Mouse (Mus musculus) right cerebral cortex, postnatal 10 days (tissue): Measurements from ENCODE around the gene Tet2.
"Not testable (repeated sequence)": the region's sequence is repeated elsewhere in the genome, so short reads cannot be mapped to it uniquely, and the experiment has no call there.

ENCODE experiments used
- DNase-seq, 2 experiments: peaks; one replicate each; pipeline ENCODE4 v3.0.0; 2021; ENCODE audit warnings: low spot score in 2 of 2

Tet2 gene

DNA sequence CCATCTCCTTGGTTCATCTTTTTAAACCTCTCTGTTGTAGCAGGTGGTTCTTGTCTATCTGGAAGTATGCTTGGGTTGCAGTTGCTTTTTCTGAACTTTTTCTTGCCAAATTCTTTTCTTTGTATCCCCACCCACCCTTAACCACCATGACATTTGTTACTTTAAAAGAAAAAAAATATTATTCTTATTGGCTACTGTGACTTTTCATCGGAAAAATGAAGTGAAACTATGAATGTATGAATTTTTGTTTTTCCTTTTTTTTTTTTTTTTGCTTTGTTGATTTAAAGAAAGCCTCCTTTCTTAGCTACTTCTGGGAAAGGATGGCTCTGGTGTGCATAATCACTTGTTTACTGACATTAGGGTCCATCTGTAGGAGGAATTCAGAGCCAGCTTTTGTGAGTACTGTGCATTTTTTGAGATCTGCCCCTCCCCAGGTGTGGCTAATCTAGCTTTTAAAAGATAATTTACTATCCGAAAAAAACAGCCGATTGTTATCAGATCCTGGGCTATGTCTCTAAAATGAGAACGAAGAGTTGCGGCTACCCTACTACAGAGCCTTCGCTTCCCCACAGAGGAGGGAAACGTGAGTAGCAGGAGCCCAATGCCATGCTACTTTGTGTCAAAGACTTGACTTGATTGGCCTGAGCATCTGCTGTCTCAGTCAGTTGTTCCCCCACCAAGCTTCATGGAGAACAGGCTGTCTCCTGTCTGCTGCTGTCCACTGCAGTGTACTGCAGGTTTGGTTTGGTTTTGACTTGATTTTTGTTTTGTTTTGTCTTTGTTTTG is 4.6 kb upstream of the Tet2 start:
- DNase-seq, result no peak

DNA sequence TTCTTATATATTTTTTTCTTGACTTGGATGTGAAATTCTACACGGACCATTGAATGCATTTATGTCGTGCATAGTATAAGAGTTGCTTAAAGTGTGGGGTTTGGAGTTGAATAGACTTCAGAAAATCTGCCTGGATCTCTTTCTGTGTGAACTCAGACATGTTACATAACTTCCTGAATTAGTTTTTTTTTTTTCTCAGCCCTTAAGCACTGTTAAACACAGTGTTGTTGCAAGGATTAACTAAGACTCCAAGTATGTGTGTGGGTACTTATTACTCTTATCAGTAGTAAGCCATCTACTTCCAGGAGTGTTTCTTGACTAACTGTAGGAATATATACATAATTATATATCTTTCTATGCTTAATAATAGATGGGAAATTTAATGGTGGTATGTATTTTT is 3.7 kb upstream of the Tet2 start:
- DNase-seq, result no peak

DNA sequence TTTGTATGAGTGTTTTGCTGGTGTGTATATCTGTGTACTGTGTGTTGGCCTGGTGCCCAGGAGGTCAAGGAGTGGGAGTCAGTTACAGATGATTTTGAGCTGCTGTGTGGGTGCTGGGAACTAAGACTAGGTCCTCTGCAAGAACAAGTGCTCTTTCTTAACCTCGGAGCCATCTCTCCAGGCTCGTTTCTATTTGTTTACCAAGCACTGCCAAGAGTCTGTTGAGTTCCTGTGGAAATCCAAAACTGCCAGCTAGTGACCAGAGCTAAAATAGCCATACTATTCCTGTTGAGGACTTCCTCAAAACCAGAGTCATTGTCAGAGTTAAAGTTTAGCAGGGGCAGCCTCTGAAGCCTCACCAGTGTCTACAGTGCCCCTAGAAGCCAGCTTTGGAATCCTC is 1.9 kb upstream of the Tet2 start:
- DNase-seq, result no peak

DNA sequence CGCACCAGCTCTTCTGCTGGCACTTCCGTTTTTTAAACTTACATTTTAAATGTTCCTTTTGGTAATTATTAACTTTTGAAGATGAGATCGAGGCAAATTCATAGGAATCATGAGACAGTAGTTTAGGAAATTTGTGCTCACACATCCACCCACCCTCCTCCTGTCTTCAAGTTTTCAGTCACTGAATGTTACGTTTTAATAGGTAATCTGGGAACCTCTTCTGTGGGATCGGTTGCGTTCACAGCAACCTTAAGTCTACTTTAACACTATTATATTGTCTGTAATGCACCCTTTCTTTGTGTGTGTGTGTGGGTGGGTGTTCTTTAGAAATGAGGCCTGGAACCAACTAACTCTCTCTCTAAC is 346 bp upstream of the Tet2 start:
- DNase-seq, result no peak

DNA sequence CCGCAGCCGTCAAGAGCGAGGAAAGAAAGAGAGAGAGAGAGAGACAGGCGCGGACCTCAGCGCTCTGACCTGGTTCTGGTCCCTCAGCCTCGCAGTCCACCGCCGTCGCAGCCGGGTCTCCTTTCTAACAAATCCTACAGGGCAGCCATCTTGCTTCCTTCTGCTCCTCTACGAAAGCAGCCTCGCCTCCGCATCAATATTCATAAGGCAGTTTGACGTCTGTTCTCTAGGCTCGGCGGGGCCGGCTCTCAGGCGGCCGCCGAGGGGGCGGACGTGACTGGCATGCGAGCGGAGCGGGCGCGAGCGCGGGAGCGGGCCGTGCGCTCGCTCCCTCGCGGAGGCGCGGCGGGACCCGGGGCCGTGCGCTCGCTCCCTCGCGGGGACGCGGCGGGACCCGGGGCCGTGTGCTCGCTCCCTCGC is 798 bp downstream of the Tet2 start:
- peak; percentile 95 to 96 for DNase-seq

DNA sequence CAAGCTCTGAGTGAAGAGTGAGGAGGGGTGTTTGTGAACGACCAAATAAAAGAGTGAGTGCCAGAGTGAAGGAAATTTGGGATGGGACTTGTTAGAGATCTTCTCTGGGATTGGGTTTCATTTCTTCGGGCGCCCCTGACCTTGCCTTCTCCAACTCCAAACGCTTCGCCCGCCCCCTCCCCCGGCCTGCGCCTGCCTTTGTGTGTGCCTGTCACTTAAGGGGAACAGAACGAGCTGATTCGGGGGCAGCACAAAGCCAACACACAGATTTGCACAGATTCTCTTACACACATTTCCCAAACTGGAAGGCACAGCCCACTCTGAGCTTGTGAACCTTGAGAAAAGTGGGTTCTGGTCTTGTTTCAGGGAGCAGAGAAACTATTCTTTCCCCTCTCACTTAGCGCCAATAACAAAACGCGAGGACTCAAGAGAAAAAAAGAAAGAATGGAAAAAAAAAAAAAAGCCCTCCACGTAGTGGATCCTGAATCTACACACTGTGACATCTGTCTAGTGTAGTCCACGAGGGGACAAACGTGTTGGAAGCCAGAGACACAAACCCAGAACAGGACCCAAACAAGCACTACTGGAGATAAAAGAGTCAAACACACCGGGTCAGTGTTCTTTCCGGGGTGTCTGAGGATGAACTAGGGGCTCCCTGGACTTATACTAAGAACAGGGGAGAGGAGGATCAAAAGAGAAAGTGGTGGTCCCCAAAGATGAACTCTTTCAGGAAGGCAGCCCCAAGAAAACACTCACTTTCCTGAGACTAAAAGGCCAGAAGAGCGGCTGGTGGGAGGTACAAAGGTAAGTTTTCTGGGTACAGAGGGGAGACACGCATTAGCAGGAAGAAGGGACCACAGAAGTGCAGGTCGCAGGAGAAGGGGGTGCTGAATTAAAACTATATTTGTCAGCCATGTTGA is 1.6 kb downstream of the Tet2 start:
- peak; percentile 58 to 65 for DNase-seq

DNA sequence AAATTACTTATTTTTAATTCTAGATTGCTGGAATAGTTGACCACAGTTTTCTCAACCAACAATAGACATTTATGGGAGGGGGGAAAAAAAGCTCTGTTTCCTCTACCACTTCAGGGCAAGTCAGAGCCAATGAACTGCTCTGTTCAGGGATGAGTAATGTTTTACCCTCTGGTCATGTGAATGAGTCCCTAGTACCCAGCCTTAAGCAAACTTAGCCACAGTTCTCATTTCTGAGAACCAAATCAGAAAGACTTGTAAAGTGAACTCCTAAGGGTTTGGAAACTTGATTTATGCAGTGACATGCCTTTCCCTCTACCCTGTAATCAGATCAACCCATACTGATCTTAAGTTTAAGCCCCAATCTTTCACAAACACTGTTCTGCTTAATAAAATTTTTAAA is 2.9 kb downstream of the Tet2 start:
- DNase-seq, result no peak

DNA sequence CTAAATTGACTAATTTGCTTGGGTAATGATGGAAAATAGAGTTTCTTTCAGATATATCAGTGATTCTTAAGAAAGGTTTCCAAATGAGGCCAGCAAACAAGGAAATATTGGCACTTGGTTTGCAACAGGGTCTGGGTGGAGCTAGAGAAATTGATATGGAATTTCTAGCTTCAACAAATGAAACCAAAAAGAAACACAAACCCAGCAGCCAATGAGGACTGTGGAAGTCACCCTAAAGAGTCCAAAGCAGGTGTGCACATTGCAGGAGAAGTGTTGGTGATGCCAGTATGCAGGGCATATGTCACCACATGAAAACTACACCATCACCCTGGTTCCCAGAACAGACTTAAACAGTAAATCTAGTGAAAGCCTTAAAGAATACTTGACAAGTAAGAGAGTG is 3.9 kb downstream of the Tet2 start:
- no peak for DNase-seq

DNA sequence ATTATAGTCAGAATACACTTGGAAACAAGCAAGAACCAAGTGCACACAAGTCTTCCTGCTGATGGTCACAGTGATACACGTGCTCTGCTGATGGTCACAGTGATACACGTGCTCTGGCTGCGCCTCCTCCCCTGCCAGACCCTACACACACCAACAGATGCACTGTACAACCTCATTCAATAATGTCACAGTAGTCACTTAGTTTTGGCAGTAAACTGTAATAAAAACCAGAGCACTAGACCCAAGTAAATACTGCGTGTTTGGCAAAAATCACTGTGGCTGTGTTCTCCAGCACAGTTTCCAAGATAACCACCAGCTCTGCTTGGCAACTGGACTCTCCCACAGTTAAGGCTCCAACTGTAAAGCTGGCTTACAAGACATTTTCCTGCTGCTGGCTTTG is 4.9 kb downstream of the Tet2 start:
- DNase-seq, result peak in 1 of 2 experiments; percentile 46

DNA sequence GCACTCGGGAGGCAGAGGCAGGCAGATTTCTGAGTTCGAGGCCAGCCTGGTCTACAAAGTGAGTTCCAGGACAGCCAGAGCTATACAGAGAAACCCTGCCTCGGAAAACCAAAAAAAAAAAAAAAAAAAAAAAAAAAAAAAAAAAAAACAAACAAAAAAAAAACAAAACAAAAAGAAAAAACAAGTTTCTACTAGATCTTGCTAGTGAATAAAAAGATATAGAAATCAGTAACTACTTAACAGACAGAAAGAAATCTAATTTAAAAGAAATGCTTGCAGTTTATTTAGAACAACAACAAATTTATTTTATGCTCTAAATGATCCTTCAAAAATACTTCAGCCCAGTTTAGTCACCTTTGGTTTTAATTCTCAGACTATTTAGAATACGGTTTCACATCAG is 6.4 kb downstream of the Tet2 start:
- not testable (repeated sequence) for DNase-seq

DNA sequence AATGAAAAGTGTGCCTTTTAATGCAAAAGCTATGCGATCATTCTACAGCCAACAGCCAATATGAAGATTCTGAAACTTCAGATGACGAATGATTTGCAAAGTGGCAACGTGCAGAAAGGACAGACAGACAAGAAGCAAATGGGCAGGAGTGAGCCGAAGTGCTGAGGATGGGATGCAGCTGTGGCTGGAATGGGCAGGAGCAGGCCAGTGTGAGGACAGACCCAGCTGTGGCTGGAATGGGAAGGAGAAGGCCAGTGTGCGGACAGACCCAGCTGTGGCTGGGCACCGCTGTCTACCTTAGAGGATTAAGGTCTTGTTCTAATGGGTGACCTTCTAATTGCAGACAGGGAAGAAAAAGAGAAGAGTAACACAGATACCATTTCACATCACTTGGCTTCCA is 9.3 kb downstream of the Tet2 start:
- no peak for DNase-seq

DNA sequence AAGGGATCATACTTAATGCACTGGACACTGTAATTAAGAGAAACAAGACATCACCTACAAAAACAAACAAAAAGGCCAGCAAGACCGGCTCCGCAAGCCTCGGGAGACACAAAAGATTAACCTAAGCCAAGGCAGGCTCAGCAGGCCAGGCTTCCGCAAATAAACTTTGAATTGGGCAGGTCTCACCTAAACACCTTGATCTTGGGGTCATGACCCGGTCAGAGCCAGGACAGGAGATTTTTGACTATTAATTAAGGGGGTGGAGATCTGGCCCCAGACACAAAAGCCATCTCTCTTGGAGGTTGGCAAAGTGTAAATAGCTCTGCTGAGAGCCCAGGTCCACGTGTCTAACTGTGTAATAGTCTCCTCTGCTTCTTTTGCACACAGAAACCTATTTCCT is 10.9 kb downstream of the Tet2 start:
- no peak for DNase-seq

DNA sequence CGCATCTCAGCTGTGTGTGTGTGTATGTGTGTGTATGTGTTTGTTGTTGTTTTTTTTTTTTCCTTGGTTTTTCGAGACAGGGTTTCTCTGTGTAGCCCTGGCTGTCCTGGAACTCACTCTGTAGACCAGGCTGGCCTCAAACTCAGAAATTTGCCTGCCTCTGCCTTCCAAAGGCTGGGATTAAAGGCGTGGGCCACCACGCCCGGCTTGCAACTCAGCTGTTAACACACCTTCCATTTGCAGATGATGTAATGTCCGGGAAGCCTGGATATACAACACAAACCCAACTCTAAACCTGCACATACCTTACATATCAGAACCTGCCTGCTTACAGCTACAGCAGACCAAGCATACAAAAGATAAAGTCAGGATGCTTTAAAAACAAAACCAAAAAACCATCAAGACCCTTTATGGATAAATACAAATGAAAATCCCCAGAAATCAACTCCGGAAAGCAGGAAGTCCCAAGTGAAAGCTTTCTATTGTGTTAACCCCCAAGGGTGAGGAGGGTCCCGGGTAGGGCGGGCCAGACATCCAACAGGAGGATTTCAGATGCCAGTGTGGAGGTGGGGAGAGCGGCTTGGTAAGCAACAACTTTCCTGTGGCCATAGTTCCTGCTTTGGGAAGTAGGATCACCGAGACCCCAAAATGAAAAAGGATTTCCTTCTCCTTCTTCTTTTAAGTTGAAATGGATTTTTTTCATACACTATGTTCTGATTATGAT is 11.5 kb downstream of the Tet2 start:
- no peak for DNase-seq

DNA sequence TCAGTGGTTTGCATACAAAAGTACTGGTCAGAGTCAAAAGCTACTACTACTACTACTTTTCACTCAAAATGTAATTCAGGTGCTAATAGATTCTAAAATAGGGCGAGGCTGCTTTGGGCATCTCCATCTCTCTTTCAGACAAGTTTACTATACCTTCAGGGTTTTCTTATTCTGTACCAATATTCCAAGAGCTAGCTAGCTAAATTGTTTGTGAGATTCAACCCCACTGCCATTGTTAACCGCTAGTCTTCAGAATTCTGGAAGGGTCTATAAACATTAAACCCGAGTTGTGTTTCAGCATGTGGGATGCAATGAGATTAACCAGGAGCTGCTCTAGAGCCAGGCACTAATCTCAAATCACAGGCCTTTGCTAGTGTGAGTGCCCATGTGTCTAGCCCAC is 12.1 kb downstream of the Tet2 start:
- no peak for DNase-seq

DNA sequence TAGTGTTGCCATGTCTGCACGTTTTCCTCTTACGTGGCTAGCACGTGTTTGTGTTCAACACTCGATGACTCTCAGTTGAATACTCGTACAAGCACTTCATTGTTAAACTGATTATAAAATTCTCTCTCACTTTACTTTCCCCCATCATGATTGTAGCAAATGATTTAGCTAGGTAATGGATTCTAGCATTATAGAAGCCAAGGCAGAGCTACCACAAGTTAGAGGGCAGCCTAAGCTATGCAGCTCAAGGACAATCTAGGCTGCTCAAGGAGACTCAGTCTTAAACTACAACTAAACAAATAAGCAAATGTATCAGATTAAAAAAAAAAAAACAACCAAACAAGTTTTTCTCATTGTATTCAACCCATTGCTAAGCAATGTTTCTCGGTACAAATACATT is 12.7 kb downstream of the Tet2 start:
- DNase-seq, result no peak

DNA sequence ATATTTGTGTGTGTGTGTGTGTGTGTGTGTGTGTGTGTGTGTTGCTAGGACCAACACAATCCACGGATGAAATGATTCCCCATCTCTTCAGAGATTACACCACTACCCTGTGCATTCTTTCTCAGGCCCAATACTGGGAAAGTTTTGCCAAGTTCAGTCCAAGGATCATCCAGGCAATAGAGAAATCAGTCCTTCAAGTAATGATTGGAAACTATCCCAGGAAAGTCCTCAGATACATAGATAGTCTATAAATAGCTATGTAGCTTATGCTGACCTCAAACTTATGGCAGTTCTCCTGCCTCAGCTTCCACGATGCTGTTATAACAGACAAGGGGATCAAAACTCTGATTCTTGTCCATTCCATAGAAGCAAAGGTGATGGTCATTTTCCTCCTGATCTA is 13.8 kb downstream of the Tet2 start:
- DNase-seq, result no peak

DNA sequence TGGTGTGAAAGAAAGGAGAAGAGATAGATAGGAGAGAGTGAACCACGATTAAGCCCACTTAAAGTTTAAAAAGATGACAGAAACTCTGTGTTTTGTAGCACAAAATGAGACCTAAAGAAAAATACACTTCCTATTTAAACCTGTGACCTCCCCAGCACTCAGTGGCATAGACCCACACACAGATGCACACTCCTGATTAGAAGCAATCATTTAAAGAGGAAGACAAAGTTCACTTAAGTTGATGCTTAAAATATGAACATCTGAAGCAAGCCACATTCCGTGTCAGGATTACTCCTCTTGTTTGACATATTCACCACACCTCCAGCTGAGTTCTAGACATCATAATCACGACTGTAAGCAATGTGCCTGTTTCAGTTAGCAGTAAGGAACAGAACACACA is 14.3 kb downstream of the Tet2 start:
- DNase-seq, result no peak

DNA sequence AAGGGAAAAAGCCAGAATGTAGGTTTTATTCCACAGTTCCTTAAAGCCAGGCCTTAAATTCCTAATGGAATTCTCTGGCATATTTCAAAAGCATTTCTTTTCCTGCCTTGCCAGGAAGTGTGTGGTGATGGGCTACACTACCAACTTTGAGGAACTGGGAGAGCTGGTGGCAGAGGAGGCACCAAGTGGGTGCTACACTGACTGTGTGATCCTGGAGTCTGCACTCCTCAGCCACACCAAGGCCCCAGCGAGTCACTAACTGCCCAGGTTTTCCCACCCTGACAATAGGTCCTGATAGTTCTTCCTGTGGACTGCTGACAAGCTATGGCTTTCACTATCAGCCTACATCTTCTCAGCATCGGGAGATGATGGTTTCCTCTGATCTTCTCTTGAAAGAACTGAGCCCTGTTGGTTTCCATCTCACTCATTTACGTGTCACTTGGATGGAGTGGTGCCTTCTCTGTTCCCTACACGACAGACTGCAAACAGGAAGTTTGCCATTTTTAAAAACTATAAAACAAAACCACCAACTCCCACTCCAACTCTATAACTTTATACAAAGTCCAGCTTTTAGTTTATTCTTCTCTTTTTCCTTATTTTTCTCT is 18.7 kb downstream of the Tet2 start:
- DNase-seq, result no peak

DNA sequence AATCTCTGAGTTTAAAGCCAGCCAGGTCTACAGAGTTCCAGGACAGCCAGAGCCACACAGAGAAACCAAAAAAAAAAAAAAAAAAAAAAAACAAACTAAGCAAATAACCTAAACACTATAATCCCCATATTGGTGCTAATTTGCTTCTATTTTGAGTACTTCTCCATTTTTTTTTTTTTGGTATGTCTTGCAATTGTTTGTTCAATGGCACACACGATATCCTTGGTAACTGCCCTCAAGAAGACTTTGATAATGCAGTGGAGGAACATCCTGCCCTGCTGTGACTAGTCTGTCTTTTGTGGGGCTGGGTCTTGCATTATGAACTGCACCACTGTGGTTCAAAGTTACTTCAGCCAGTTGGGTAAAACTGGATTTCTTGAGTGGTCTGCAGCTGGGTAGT is 19.4 kb downstream of the Tet2 start:
- no peak for DNase-seq

DNA sequence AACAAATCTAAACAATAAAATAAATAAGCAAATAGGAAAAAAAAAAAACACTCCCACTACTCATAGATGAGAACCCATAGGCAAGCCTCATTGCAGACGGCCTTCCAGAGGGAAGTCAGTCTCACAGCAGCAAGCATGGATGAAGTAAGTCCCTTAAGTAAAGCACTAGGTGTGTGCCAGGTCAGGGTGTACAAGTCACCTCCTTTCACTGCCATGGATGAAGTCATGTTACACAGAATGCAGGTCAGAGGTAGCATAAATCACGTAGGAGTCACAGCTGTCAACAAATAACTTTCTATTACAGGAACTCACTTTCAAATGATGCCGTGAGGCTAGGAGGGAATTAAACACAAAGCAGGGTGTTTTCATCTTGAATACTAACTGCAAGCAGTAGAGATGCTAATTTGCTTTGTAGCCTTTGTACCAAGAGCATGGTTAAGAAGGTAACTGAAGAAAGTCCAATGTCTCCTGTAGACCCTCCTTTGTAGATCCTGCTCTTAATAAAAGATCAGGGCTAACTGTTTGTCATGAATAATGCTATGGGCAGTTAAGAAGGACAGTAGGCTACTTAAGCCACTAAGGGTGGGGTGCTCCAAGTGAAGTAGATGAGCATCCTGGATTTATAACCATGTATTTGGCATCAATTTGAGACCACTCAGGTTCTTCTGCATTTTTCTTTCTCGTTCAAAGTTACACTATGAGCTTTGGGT is 20.4 kb downstream of the Tet2 start:
- DNase-seq, result no peak

DNA sequence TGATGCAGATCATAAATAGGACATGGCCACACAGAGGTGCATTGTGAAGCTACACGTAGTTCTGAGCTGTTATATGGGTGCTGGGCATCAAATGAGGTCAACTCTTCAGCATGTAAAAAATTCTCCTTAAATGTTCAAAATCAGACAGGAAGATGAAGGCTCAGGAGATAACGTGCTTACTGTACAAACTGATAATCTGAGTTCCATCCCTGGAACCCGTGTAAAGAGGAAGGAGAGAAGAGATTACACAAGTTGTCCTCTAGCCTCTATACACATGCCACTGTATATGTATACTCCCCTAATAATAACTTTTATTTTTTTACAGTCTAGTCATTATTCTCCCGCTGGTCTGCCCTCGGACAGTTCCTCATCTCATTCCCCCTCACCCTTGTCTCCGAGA is 21.7 kb downstream of the Tet2 start:
- no peak for DNase-seq
